In genomic region chr2:33432877-33433276, GRCm38 (mm10) we compare ENCODE assay signal across 8 mouse cellular contexts. TPM values are rescaled to one million over a fixed set of nuclear protein-coding genes. Genes with fewer than 3 reads are reported as not detected.
A peak's percentile ranks its signal among the peaks of the same experiment; 100 is the strongest.
DNase-seq lines count a peak whose midpoint lies in the region; ATAC-seq and TF ChIP-seq lines count a peak whose summit lies in the region.
"Had no signal": no experiment of that assay in that cellular context is flagged by ENCODE, and none has a peak within 500 bp of the region (broad histone marks: within the 10 kb centered on the region; RNA-seq: fewer than 3 reads in every experiment).

No protein-coding gene starts in this region.

- WGBS in embryonic facial prominence, embryonic 14.5 days = 53% methylated on average over 5 of the region's 5 CpGs
- 59% methylated on average over 5 of the region's 5 CpGs for WGBS in stomach, postnatal 0 days

- no peak overlapping the region for H3K4me2 ChIP-seq in embryonic facial prominence, embryonic 14.5 days (ENCODE audit: low read depth, low read length)
- H3K4me2 ChIP-seq in stomach, postnatal 0 days (replicated peaks; ENCODE audit: low read depth) = no peak overlapping the region
- H3K4me2 ChIP-seq: neural tube, embryonic 13.5 days had no signal

- no peaks in the 10 kb centered on the region for H3K27me3 ChIP-seq in embryonic facial prominence, embryonic 14.5 days (replicated peaks; ENCODE audit: control insufficient read depth, insufficient read depth, low read length)
- no peaks in the 10 kb centered on the region for H3K27me3 ChIP-seq in stomach, postnatal 0 days (ENCODE audit: control insufficient read depth, insufficient read depth, low read length)
- H3K27me3 ChIP-seq: neural tube, embryonic 13.5 days had no signal

- no peaks in the 10 kb centered on the region for H3K9me3 ChIP-seq in embryonic facial prominence, embryonic 14.5 days (ENCODE audit: control insufficient read depth, low read length)
- H3K9me3 ChIP-seq in stomach, postnatal 0 days (ENCODE audit: control insufficient read depth, low read length) = no peaks in the 10 kb centered on the region
- H3K9me3 ChIP-seq: neural tube, embryonic 13.5 days had no signal

- no peak for ATAC-seq in embryonic facial prominence, embryonic 14.5 days (ENCODE audit: low read depth)
- no peak; the same call in 1 of the 2 replicates for ATAC-seq in stomach, postnatal 0 days (ENCODE audit: low FRiP score, low TSS enrichment)

- peak in 1 of 2 experiments; percentile 62 for DNase-seq in layer of hippocampus, adult 2 months (ENCODE audit: low spot score in 2 of 2)
- DNase-seq in layer of hippocampus, adult 9-10 months (ENCODE audit: low spot score) = no peak
- DNase-seq in ES-CJ7 (ENCODE audit: low read depth, low spot score) = peak; percentile 95
- peak; percentile 35 for DNase-seq in adrenal gland, postnatal 25 days
- DNase-seq in embryonic facial prominence, embryonic 14.5 days (ENCODE audit: low spot score) = peak; percentile 78
- peak; percentile 38 to 70 for DNase-seq in lung, adult 18-20 months
- DNase-seq in stomach, postnatal 0 days (ENCODE audit: low spot score) = peak; percentile 70

- TF ChIP-seq EP300 in stomach, postnatal 0 days (optimal IDR thresholded peaks at IDR 0.05) = no peak

- H3K4me1 ChIP-seq in embryonic facial prominence, embryonic 14.5 days (ENCODE audit: control insufficient read depth, insufficient read depth, low read length) = peaks cover 27% of the 10 kb centered on the region
- H3K4me1 ChIP-seq in stomach, postnatal 0 days (replicated peaks; ENCODE audit: control insufficient read depth, insufficient read depth) = peaks cover 2% of the 10 kb centered on the region; the same call in 1 of the 2 replicates

- no peak overlapping the region for H3K4me3 ChIP-seq in layer of hippocampus, adult 2 months
- H3K4me3 ChIP-seq in embryonic facial prominence, embryonic 14.5 days (ENCODE audit: low read depth, low read length) = no peak overlapping the region
- H3K4me3 ChIP-seq in stomach, postnatal 0 days (ENCODE audit: low read depth, low read length) = no peak overlapping the region
- H3K4me3 ChIP-seq: neural tube, embryonic 13.5 days had no signal

- no peaks in the 10 kb centered on the region for H3K36me3 ChIP-seq in embryonic facial prominence, embryonic 14.5 days (ENCODE audit: control insufficient read depth, insufficient read depth, low read length)
- no peaks in the 10 kb centered on the region for H3K36me3 ChIP-seq in stomach, postnatal 0 days (ENCODE audit: control insufficient read depth, insufficient read depth, low read length)
- H3K36me3 ChIP-seq: neural tube, embryonic 13.5 days had no signal

- peak; percentile 72 for TF ChIP-seq CTCF in layer of hippocampus, adult 2 months (conservative IDR thresholded peaks at IDR 0.05)
- peak; percentile 82 for TF ChIP-seq CTCF in stomach, postnatal 0 days (IDR thresholded peaks at IDR 0.05; ENCODE audit: low read depth)

- H3K9ac ChIP-seq in embryonic facial prominence, embryonic 14.5 days (ENCODE audit: low read depth, low read length) = no peak overlapping the region
- no peak overlapping the region for H3K9ac ChIP-seq in stomach, postnatal 0 days (ENCODE audit: low read length)
- H3K9ac ChIP-seq: neural tube, embryonic 13.5 days had no signal

- no peak overlapping the region for H3K27ac ChIP-seq in layer of hippocampus, adult 2 months
- no peak overlapping the region for H3K27ac ChIP-seq in embryonic facial prominence, embryonic 14.5 days (replicated peaks; ENCODE audit: low read depth, low read length)
- H3K27ac ChIP-seq in stomach, postnatal 0 days (replicated peaks) = no peak overlapping the region
- H3K27ac ChIP-seq: neural tube, embryonic 13.5 days had no signal

RNA-seq across cellular contexts. Expression of gene Zbtb34, which starts 1.8 kb away (rescaled TPM):
- 10 to 100 TPM; 13.9 to 14.8 TPM for total RNA-seq in layer of hippocampus, adult 2 months (2021)
- 8.0 and 12.5 TPM in 2 replicates for total RNA-seq in adrenal gland, postnatal 25 days (2021)
- polyA plus RNA-seq in embryonic facial prominence, embryonic 14.5 days (2014; fragmentation: Nextera tagmentation; extraction: Ambion mirVana) = 7.3 and 9.6 TPM in 2 replicates
- polyA plus RNA-seq in stomach, postnatal 0 days (2015; fragmentation: Nextera tagmentation; extraction: Ambion mirVana) = 2.6 and 3.3 TPM in 2 replicates

RNA-seq across cellular contexts. Expression of gene Zbtb43, which starts 35.5 kb away (rescaled TPM):
- 10 to 100 TPM; 24.1 to 27.4 TPM for total RNA-seq in layer of hippocampus, adult 2 months (2021)
- 22.2 and 27.4 TPM in 2 replicates for total RNA-seq in adrenal gland, postnatal 25 days (2021)
- 16.5 and 18.2 TPM in 2 replicates for polyA plus RNA-seq in embryonic facial prominence, embryonic 14.5 days (2014; fragmentation: Nextera tagmentation; extraction: Ambion mirVana)
- 9.6 and 12.9 TPM in 2 replicates for polyA plus RNA-seq in stomach, postnatal 0 days (2015; fragmentation: Nextera tagmentation; extraction: Ambion mirVana)
